Mouse (Mus musculus) lung, postnatal 4 days (tissue): Measurements from ENCODE around the gene Nsa2.

Experiments used
- DNase-seq, 2 experiments: peaks; one replicate each; pipeline ENCODE4 v3.0.0; 2021

Nsa2 gene

DNA sequence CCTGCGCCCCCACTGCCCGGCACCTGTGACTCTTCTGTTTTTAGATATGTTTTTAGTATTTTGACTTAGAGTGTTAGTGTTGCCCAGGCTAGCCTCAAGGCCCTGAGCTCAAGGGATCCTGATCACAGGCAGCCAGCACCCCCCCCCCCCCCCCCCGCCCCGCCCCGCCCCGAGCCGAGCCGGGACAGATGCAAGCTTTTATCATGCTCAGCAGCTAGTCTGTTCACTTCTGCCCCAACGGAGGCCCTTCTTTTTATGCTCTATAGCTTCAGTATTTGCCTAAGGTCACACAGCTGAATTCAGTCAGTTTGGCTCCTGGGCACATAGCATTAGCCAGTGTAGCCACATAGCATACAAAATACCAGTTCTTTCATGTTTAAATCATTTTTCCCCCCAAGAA lies 51.4 kb downstream of the Nsa2 start:
- no peak for DNase-seq

DNA sequence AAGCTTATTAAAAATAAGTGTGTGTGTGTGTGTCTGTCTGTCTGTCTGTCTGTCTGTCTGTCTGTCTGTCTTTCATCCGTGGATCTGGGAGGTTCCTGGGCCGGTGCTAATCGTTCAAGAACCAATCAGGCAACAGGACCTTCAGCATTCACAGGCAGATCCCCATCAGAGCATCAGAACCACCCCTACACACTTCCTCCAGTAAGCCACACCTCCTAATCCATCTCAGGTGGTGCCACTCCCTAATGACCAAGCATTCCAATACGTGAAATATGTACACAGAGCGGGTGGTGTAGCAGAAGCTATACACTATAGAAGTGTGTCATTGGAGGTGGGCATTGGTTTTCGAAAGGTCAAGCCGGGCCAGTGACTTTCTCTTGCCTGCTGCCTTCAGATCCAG lies 55.3 kb downstream of the Nsa2 start:
- DNase-seq = no peak

DNA sequence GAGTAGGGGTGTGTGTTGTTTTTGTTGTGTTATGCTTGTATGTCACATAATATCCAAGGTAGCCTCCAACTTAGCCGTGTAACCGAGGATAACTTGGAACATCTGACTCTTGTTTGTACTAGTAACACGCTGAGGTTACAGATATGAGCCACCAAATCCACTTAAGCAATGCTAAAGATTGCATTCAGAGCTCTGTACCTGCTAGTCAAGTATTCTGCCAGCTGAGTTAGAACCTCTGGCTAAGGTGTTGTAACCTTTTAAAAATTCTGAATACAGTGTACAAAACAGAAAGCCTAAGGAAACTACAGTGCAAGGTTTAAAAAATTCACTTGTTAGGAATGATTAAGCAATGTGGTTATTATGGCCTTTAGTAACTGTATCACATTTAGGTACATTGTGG lies 57.1 kb downstream of the Nsa2 start:
- no peak for DNase-seq

DNA sequence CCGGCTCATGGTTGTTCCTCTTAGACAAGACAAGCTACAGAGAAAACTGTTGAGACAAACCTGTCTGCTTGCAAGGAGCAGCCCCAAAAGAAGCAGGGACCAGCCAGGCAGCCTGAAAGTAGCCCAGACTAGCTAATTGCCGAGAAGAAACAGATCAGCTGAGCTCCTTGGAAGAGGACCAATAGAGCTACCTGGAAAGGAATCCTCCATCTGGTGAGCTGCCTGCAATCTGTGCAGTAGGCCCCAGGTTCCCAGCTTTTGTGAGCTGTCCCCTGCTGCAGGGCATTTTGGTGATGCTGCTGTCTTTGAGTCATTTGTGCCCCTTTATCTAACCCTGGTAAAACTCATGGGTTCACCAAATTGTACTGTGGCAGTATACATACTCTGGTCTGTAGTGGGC lies 57.5 kb downstream of the Nsa2 start:
- no peak for DNase-seq
